Mouse (Mus musculus): ENCODE measurements around the gene Car5a. TPM values are rescaled to one million over a fixed set of nuclear protein-coding genes. Genes with fewer than 3 reads are reported as not detected.

Gene Car5a
- polyA plus RNA-seq (2012; rRNA removed) (0.87 and 1.1 TPM in 2 replicates), polyA plus RNA-seq (2014; fragmentation: Nextera tagmentation; extraction: Ambion mirVana) (1.3 and 1.4 TPM in 2 replicates)

GRCm38 (mm10) chr8:121944831-121945230, at the start of gene Car5a:
Gene Car5a (minus strand): TSS chr8:121944904.
- no peaks in the 10 kb centered on the region for H3K27me3 ChIP-seq (ENCODE audit: control insufficient read depth, insufficient read depth, low read length)
- H3K9ac ChIP-seq (replicated peaks): no peak within 1 kb of the TSS
- H3K4me1 ChIP-seq (replicated peaks; ENCODE audit: control insufficient read depth in 2 of 2, insufficient read depth in 2 of 2, low read length in 1 of 2): peaks cover 20 to 26% of the 10 kb centered on the region in 2 experiments
- no peaks in the 10 kb centered on the region for H3K9me3 ChIP-seq (ENCODE audit: control insufficient read depth, low read length)
- ATAC-seq (ENCODE audit: insufficient read depth) (no peak), DNase-seq (ENCODE audit: low read depth in 3 of 3, low spot score in 3 of 3) (no peak)
- no peak within 1 kb of the TSS for H3K4me3 ChIP-seq (ENCODE audit: insufficient read depth in 1 of 2, low read depth in 2 of 2, low read length in 2 of 2)
- no peaks in the 10 kb centered on the region for H3K36me3 ChIP-seq (replicated peaks; ENCODE audit: control insufficient read depth, insufficient read depth, low read depth)
- no peak within 1 kb of the TSS for H3K4me2 ChIP-seq (ENCODE audit: low read depth)
- TF ChIP-seq EP300 (IDR thresholded peaks at IDR 0.05; ENCODE audit: low read depth) (no peak), CTCF (IDR thresholded peaks at IDR 0.05; ENCODE audit: low read depth) (no peak; the same call in 1 of the 2 replicates)
- H3K27ac ChIP-seq: no peak within 1 kb of the TSS

- H3K27me3 ChIP-seq (ENCODE audit: control insufficient read depth, insufficient read depth, low read length): no peaks in the 10 kb centered on the region
- no peaks in the 10 kb centered on the region for H3K4me1 ChIP-seq (replicated peaks; ENCODE audit: control insufficient read depth in 2 of 2, insufficient read depth in 2 of 2, low read length in 1 of 2)
- no peak for ATAC-seq (ENCODE audit: insufficient read depth)
- no peak for DNase-seq (ENCODE audit: low read depth in 3 of 3, low spot score in 3 of 3)
- TF ChIP-seq CTCF (IDR thresholded peaks at IDR 0.05; ENCODE audit: low read depth): no peak
- TF ChIP-seq EP300 (IDR thresholded peaks at IDR 0.05; ENCODE audit: low read depth): no peak
- no peak overlapping the region for H3K27ac ChIP-seq
- no peak overlapping the region for H3K9ac ChIP-seq (replicated peaks)
- no peaks in the 10 kb centered on the region for H3K9me3 ChIP-seq (ENCODE audit: control insufficient read depth, low read length)
- H3K4me3 ChIP-seq (ENCODE audit: insufficient read depth in 1 of 2, low read depth in 2 of 2, low read length in 2 of 2): no peak overlapping the region
- H3K4me2 ChIP-seq (ENCODE audit: low read depth): no peak overlapping the region
- H3K36me3 ChIP-seq (replicated peaks; ENCODE audit: control insufficient read depth, insufficient read depth, low read depth): peaks cover 11% of the 10 kb centered on the region
- 86% methylated on average over 4 of the region's 4 CpGs for WGBS (ENCODE audit: insufficient replicate concordance)
Measured at GRCm38 (mm10) chr8:121992911-121993310, 48.2 kb upstream of the Car5a start.

- no peaks in the 10 kb centered on the region for H3K9me3 ChIP-seq (ENCODE audit: control insufficient read depth, low read length)
- H3K4me2 ChIP-seq (ENCODE audit: low read depth): no peak overlapping the region
- DNase-seq (ENCODE audit: low read depth in 3 of 3, low spot score in 3 of 3) (no peak), ATAC-seq (ENCODE audit: insufficient read depth) (no peak)
- WGBS (ENCODE audit: insufficient replicate concordance): 75% methylated on average over 7 of the region's 7 CpGs
- no peak overlapping the region for H3K9ac ChIP-seq (replicated peaks)
- H3K27ac ChIP-seq: no peak overlapping the region
- H3K4me3 ChIP-seq (ENCODE audit: insufficient read depth in 1 of 2, low read depth in 2 of 2, low read length in 2 of 2): no peak overlapping the region
- no peak for TF ChIP-seq EP300 (IDR thresholded peaks at IDR 0.05; ENCODE audit: low read depth)
- no peak for TF ChIP-seq CTCF (IDR thresholded peaks at IDR 0.05; ENCODE audit: low read depth)
- H3K36me3 ChIP-seq (replicated peaks; ENCODE audit: control insufficient read depth, insufficient read depth, low read depth): no peaks in the 10 kb centered on the region; the same call in 1 of the 2 replicates
- H3K27me3 ChIP-seq (ENCODE audit: control insufficient read depth, insufficient read depth, low read length): no peaks in the 10 kb centered on the region
- no peaks in the 10 kb centered on the region for H3K4me1 ChIP-seq (replicated peaks; ENCODE audit: control insufficient read depth in 2 of 2, insufficient read depth in 2 of 2, low read length in 1 of 2)
Measured at GRCm38 (mm10) chr8:121991611-121992010, 46.9 kb upstream of the Car5a start.

- Histone ChIP-seq H3K9ac (replicated peaks) (no peak overlapping the region), H3K4me1 (replicated peaks; ENCODE audit: control insufficient read depth in 2 of 2, insufficient read depth in 2 of 2, low read length in 1 of 2) (no peaks in the 10 kb centered on the region), H3K9me3 (ENCODE audit: control insufficient read depth, low read length) (no peaks in the 10 kb centered on the region), H3K4me3 (ENCODE audit: insufficient read depth in 1 of 2, low read depth in 2 of 2, low read length in 2 of 2) (no peak overlapping the region), H3K27ac (no peak overlapping the region), H3K36me3 (replicated peaks; ENCODE audit: control insufficient read depth, insufficient read depth, low read depth) (no peaks in the 10 kb centered on the region; the same call in 1 of the 2 replicates), H3K4me2 (ENCODE audit: low read depth) (no peak overlapping the region), H3K27me3 (ENCODE audit: control insufficient read depth, insufficient read depth, low read length) (no peaks in the 10 kb centered on the region)
- TF ChIP-seq CTCF (IDR thresholded peaks at IDR 0.05; ENCODE audit: low read depth) (no peak), EP300 (IDR thresholded peaks at IDR 0.05; ENCODE audit: low read depth) (no peak)
- ATAC-seq (ENCODE audit: insufficient read depth) (no peak), DNase-seq (ENCODE audit: low read depth in 3 of 3, low spot score in 3 of 3) (no peak)
- WGBS (ENCODE audit: insufficient replicate concordance): 84% methylated on average over 9 of the region's 9 CpGs
Measured at GRCm38 (mm10) chr8:121990506-121991255, 46.0 kb upstream of the Car5a start.

GRCm38 (mm10) chr8:121987892-121988291, 43.2 kb upstream of the Car5a start:
- no peak overlapping the region for H3K4me2 ChIP-seq (ENCODE audit: low read depth)

More at GRCm38 (mm10) chr8:121987892-121988291, 43.2 kb upstream of the Car5a start:
- Histone ChIP-seq H3K9me3 (ENCODE audit: control insufficient read depth, low read length) (no peaks in the 10 kb centered on the region), H3K36me3 (replicated peaks; ENCODE audit: control insufficient read depth, insufficient read depth, low read depth) (no peaks in the 10 kb centered on the region; the same call in 1 of the 2 replicates), H3K4me3 (ENCODE audit: insufficient read depth in 1 of 2, low read depth in 2 of 2, low read length in 2 of 2) (no peak overlapping the region), H3K27ac (no peak overlapping the region), H3K9ac (replicated peaks) (no peak overlapping the region), H3K27me3 (ENCODE audit: control insufficient read depth, insufficient read depth, low read length) (no peaks in the 10 kb centered on the region), H3K4me1 (replicated peaks; ENCODE audit: control insufficient read depth in 2 of 2, insufficient read depth in 2 of 2, low read length in 1 of 2) (no peaks in the 10 kb centered on the region)
- no peak for TF ChIP-seq CTCF (IDR thresholded peaks at IDR 0.05; ENCODE audit: low read depth)
- TF ChIP-seq EP300 (IDR thresholded peaks at IDR 0.05; ENCODE audit: low read depth): no peak
- ATAC-seq (ENCODE audit: insufficient read depth) (no peak), DNase-seq (ENCODE audit: low read depth in 3 of 3, low spot score in 3 of 3) (no peak)
- WGBS (ENCODE audit: insufficient replicate concordance): 76% methylated on average over 5 of the region's 5 CpGs
